Mouse (Mus musculus) forebrain, embryonic 14.5 days (tissue): ENCODE data around the gene Gramd1b. TPM values are rescaled to one million over a fixed set of nuclear protein-coding genes. Genes with fewer than 3 reads are reported as not detected.
A peak's percentile ranks its signal among the peaks of the same experiment; 100 is the strongest.

Experiments used
- ATAC-seq: fragments of 200-750 bp; cut with Nextera tagmentation; 2 replicates; pipeline ENCODE4 v1.8.0; 2017; ENCODE audit warnings: mild to moderate bottlenecking, moderate library complexity
- DNase-seq: peaks from one replicate; pipeline ENCODE4 v3.0.0-alpha.2; 2015; ENCODE audit warnings: low spot score
- H3K27ac ChIP-seq: fragments of 300-500 bp; sonication (generic); 2 replicates; pipeline ENCODE4 v1.5.1; 2014; ENCODE audit warnings: low read depth, mild to moderate bottlenecking, control low read depth, low read length, moderate library complexity
- H3K27me3 ChIP-seq: fragments of 300-500 bp; sonication (generic); replicated peaks from 2 replicates; pipeline ENCODE4 v1.6.1; 2014; ENCODE audit warnings: low read length, control low read depth, mixed read lengths; ENCODE audit not compliant: control insufficient read depth, insufficient read depth
- H3K36me3 ChIP-seq: fragments of 300-500 bp; sonication (generic); 2 replicates; pipeline ENCODE4 v1.6.1; 2014; ENCODE audit warnings: low read length, control low read depth; ENCODE audit not compliant: control insufficient read depth, insufficient read depth
- H3K4me1 ChIP-seq: fragments of 300-500 bp; sonication (generic); 2 replicates; pipeline ENCODE4 v1.6.1; 2014; ENCODE audit warnings: antibody characterized with exemption, low read length, control low read depth; ENCODE audit not compliant: control insufficient read depth, insufficient read depth
- H3K4me2 ChIP-seq: fragments of 300-500 bp; sonication (generic); 2 replicates; pipeline ENCODE4 v1.6.1; 2014; ENCODE audit warnings: mild to moderate bottlenecking, control low read depth, low read length
- H3K4me3 ChIP-seq: fragments of 300-500 bp; sonication (generic); 2 replicates; pipeline ENCODE4 v1.5.1; 2014; ENCODE audit warnings: low read depth, low read length, control low read depth
- H3K9ac ChIP-seq: fragments of 300-500 bp; sonication (generic); 2 replicates; pipeline ENCODE4 v1.6.1; 2014; ENCODE audit warnings: mild to moderate bottlenecking, low read length, control low read depth, moderate library complexity
- H3K9me3 ChIP-seq: fragments of 300-500 bp; sonication (generic); replicated peaks from 2 replicates; pipeline ENCODE4 v1.6.1; 2016; ENCODE audit warnings: low read length, control low read depth, mixed read lengths; ENCODE audit not compliant: control insufficient read depth
- WGBS: fragments of 180-500 bp; shearing (Covaris S2); extraction: QIAGEN DNeasy Blood & Tissue Kit; methylation state at CpG from one replicate; pipeline ENCODE4 v1.1.7; 2014; 5-methylcytosine and 5-hydroxymethylcytosine counted together
- polyA plus RNA-seq: library from polyadenylated mRNA; unstranded; fragments of >200 nt; fragmentation: Nextera tagmentation; extraction: Ambion mirVana; gene quantifications from 2 replicates; pipeline ENCODE4 v1.2.1, GENCODE M21; 2014

The Gramd1b gene
- polyA plus RNA-seq, 1 experiment from 2014 or later = 8.6 TPM

GRCm38 (mm10) chr9:40350640-40351039 lies 180.5 kb downstream of the Gramd1b start:
- Histone ChIP-seq H3K4me2 (no peak overlapping the region), H3K27ac (no peak overlapping the region), H3K4me1 (peaks cover 10% of the 10 kb centered on the region), H3K36me3 (no peaks in the 10 kb centered on the region), H3K4me3 (no peak overlapping the region), H3K9me3 (no peaks in the 10 kb centered on the region), H3K9ac (no peak overlapping the region), H3K27me3 (no peaks in the 10 kb centered on the region)
- ATAC-seq (no peak), DNase-seq (peak; percentile 83)
- WGBS = 18% methylated on average over 7 of the region's 7 CpGs

GRCm38 (mm10) chr9:40350052-40350451 lies 181.1 kb downstream of the Gramd1b start:
- no peaks in the 10 kb centered on the region for H3K27me3 ChIP-seq
- no peaks in the 10 kb centered on the region for H3K9me3 ChIP-seq
- H3K27ac ChIP-seq = no peak overlapping the region
- H3K4me3 ChIP-seq = no peak overlapping the region
- H3K4me1 ChIP-seq = peaks cover 14% of the 10 kb centered on the region
- ATAC-seq = no peak
- H3K9ac ChIP-seq = no peak overlapping the region
- no peak for DNase-seq
- H3K36me3 ChIP-seq = no peaks in the 10 kb centered on the region
- 6% methylated on average over 2 of the region's 2 CpGs for WGBS
- H3K4me2 ChIP-seq = no peak overlapping the region

GRCm38 (mm10) chr9:40349554-40349953 lies 181.6 kb downstream of the Gramd1b start:
- H3K9me3 ChIP-seq = no peaks in the 10 kb centered on the region
- no peaks in the 10 kb centered on the region for H3K27me3 ChIP-seq
- no peaks in the 10 kb centered on the region for H3K36me3 ChIP-seq
- no peak for DNase-seq
- H3K4me2 ChIP-seq = no peak overlapping the region
- H3K4me3 ChIP-seq = no peak overlapping the region
- no peak overlapping the region for H3K9ac ChIP-seq
- 73% methylated on average over 4 of the region's 4 CpGs for WGBS
- no peak overlapping the region for H3K27ac ChIP-seq
- peaks cover 18% of the 10 kb centered on the region for H3K4me1 ChIP-seq
- no peak for ATAC-seq

GRCm38 (mm10) chr9:40348714-40349233 lies 182.4 kb downstream of the Gramd1b start:
- no peak overlapping the region for H3K4me3 ChIP-seq
- ATAC-seq (no peak), DNase-seq (no peak)
- H3K27ac ChIP-seq = no peak overlapping the region
- no peaks in the 10 kb centered on the region for H3K27me3 ChIP-seq
- H3K9me3 ChIP-seq = no peaks in the 10 kb centered on the region
- peaks cover 22% of the 10 kb centered on the region for H3K4me1 ChIP-seq
- H3K9ac ChIP-seq = no peak overlapping the region
- 95% methylated on average over 8 of the region's 8 CpGs for WGBS
- H3K36me3 ChIP-seq = no peaks in the 10 kb centered on the region
- H3K4me2 ChIP-seq = no peak overlapping the region

GRCm38 (mm10) chr9:40346232-40346984 lies 184.8 kb downstream of the Gramd1b start:
- DNase-seq = peak; percentile 92
- Histone ChIP-seq H3K4me2 (peak overlapping the region; percentile 61), H3K36me3 (no peaks in the 10 kb centered on the region), H3K9me3 (no peaks in the 10 kb centered on the region), H3K9ac (peak overlapping the region; percentile 62), H3K4me1 (peaks cover 22% of the 10 kb centered on the region), H3K4me3 (peak overlapping the region; percentile 33), H3K27me3 (no peaks in the 10 kb centered on the region), H3K27ac (peak overlapping the region; percentile 86)
- WGBS = 18% methylated on average over 16 of the region's 16 CpGs
- peak; percentile 92 for ATAC-seq

- Histone ChIP-seq H3K27me3 (no peaks in the 10 kb centered on the region), H3K9me3 (no peaks in the 10 kb centered on the region), H3K36me3 (no peaks in the 10 kb centered on the region), H3K4me2 (peak overlapping the region; percentile 61), H3K4me3 (peak overlapping the region; percentile 33), H3K27ac (peak overlapping the region; percentile 86), H3K9ac (peak overlapping the region; percentile 62), H3K4me1 (peaks cover 22% of the 10 kb centered on the region)
- DNase-seq (no peak), ATAC-seq (peak; percentile 65)
- 17% methylated on average over 13 of the region's 13 CpGs for WGBS
Measured at GRCm38 (mm10) chr9:40345493-40346231, 185.5 kb downstream of the Gramd1b start.

- H3K4me3 ChIP-seq = peak overlapping the region; percentile 33
- H3K36me3 ChIP-seq = no peaks in the 10 kb centered on the region
- DNase-seq (peak; percentile 18), ATAC-seq (peak; percentile 9; the same call in 1 of the 2 replicates)
- no peaks in the 10 kb centered on the region for H3K27me3 ChIP-seq
- no peaks in the 10 kb centered on the region for H3K9me3 ChIP-seq
- H3K4me1 ChIP-seq = peaks cover 22% of the 10 kb centered on the region
- WGBS = 63% methylated on average over 10 of the region's 10 CpGs
- peak overlapping the region; percentile 61 for H3K4me2 ChIP-seq
- peak overlapping the region; percentile 62 for H3K9ac ChIP-seq
- peak overlapping the region; percentile 86 for H3K27ac ChIP-seq
Measured at GRCm38 (mm10) chr9:40344801-40345492, 186.2 kb downstream of the Gramd1b start.

- H3K4me3 ChIP-seq = no peak overlapping the region
- peak overlapping the region; percentile 61; the same call in 1 of the 2 replicates for H3K4me2 ChIP-seq
- H3K4me1 ChIP-seq = peaks cover 17% of the 10 kb centered on the region
- WGBS = 94% methylated on average over 7 of the region's 7 CpGs
- H3K9ac ChIP-seq = no peak overlapping the region
- no peaks in the 10 kb centered on the region for H3K27me3 ChIP-seq
- no peak overlapping the region for H3K27ac ChIP-seq
- ATAC-seq (no peak), DNase-seq (no peak)
- no peaks in the 10 kb centered on the region for H3K9me3 ChIP-seq
- H3K36me3 ChIP-seq = no peaks in the 10 kb centered on the region
Measured at GRCm38 (mm10) chr9:40343828-40344227, 187.4 kb downstream of the Gramd1b start.
